Mouse (Mus musculus): ENCODE results near the gene Grrp1.

- TF ChIP-seq CTCF (IDR thresholded peaks at IDR 0.05; ENCODE audit: extremely low read depth, insufficient read depth, low read length) = no peak
- no peak for TF ChIP-seq POLR2A (IDR thresholded peaks at IDR 0.05; ENCODE audit: extremely low read depth, insufficient read depth, low read length)
Observed at GRCm38 (mm10) chr4:134250116-134250929, 3.6 kb downstream of the Grrp1 start.

All from cortical plate, adult 2 months (tissue).